Mouse (Mus musculus) erythroblast, adult 5-6 weeks (primary cell): ENCODE measurements at regions not wholly inside any gene's neighbourhood (a gene's known extent, or its start where the extent isn't known, plus 50 kb on each side); places are given as distances from the start of the nearest gene placed in this dataset.
A peak's percentile ranks its signal among the peaks of the same experiment; 100 is the strongest.

Source experiments
- ATAC-seq: replicated peaks from 2 replicates; pipeline ENCODE4 v1.8.0; 2016; ENCODE audit warnings: moderate number of reproducible peaks, mild to moderate bottlenecking, moderate TSS enrichment, inconsistent platforms; ENCODE audit not compliant: poor library complexity, low FRiP score, severe bottlenecking

DNA sequence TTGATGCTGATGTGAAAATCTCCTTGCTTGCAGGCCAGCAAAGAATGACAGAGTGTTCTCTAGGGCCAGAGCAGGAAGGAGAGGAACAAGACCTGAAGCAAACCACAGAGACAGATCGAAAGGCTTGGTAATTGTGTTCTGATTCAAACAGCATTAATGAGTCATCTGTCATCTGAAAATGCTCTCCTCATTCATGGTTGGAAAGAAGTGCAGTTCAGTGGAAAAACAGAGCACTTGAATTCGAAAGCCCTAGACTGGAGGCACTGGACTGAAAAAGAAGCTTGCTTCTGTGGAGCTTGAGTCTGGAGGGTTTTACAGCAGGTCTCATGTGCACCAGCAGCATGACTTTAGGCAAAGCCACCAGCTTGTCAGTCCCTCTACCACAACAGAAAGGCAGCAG lies 374.3 kb upstream of the B430305J03Rik start:
- ATAC-seq: no peak

DNA sequence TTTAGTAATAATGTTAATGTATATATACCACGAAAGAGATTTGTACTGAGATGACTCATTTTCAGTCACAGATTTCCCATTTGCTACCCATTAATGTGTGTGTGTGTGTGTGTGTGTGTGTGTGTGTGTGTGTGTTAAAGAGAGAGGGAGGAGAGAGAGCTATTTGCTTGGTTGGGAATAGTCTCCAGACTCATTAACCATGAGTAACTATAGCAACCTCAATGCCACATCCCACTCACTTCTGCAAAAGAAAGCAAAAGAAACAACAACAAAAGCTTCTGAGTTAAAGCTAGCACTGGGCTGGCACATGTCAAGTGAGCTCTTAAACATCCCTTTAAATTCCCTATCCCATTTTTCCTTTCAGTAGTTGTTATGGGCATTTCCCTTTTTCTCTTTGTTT lies 372.8 kb upstream of the B430305J03Rik start:
- ATAC-seq: no peak

DNA sequence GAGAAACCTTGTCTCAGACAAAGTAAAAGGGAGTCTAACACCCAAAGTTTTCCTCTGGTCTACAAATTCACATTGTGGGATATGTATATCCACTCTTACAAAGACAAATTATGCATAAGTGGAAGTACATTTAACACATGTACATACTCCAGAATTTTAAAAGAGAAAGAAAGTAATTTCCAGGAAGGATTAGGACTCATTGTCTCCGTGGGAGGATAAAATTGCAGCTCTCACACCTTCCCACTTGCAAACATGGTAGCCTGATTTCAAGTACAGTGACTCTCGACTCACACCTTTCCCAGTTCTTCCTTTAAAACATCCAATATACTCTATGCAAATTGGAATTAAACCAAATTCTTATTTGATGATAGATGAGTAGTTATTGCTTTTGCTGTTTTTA lies 351.0 kb upstream of the B430305J03Rik start:
- no peak for ATAC-seq

DNA sequence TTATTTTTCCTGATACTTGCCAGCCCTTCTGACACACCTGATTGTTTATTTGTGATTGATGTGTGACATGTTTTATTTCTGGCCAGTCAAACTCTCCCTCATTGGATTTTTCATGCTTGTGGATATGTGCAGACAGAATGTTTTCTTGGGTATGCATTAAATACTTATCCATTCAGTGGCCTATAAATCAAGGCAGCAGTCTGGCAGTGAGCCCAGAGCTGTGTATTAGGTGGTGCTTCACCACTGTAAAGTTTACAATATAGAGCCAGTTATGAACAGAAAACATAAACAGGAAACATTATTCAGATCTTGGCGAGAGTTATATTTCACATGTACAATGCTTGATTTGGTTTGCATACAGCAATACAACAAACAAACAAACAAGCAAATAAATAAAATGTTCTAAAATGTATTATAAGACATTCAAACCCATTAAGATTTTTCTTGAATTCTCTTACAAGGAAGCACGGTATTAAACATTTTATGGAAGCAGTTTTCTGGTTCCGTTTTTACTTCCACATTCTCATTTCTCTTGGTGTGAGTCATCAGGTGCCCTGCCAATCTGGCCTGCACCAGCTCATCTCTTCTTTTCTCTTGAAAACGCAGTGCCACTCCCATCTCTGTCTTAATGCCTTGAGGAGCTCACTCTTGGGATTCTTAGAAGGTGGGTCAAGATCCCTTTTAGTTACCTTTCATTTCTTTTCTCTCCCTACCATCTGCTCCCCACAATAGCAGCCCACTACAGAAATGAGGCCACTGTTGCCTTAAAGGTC lies 322.4 kb upstream of the B430305J03Rik start:
- no peak for ATAC-seq

DNA sequence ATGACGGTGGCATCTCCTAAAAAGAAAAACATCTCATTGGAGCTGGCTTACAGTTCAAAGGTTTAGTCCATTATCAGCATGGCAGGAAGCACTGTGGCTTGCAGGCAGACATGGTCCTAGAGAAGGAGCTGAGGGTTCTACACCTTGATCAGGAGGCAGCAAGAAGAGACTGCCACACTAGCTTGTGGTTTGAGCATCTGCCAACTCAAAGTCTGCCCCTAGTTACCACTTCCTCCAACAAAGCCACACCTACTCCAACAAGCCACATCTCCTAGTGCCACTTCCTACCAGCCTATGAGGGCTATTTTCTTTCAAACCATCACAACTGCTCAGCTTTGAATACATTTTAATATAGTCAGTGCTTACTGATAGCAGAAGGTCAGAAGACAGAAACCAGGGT lies 305.1 kb upstream of the B430305J03Rik start:
- no peak for ATAC-seq

DNA sequence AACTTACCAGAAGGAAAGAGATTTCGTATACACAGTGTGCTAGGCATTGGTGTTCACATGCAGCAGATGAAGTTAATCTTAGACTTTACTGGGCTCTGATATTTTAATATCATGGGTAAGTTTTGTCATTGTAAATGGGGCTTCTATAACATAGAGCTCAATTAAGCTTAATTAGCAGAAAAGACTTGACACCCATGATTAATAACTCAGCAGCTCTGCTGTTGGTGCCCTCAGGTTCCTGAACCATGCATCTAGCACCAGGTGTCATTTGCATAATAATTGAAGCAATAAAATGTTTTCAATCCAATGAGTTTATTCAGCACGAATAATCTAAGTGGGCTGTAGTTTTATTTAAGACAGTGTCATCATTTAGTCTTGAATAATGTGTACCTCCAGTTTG lies 290.4 kb upstream of the B430305J03Rik start:
- no peak for ATAC-seq

DNA sequence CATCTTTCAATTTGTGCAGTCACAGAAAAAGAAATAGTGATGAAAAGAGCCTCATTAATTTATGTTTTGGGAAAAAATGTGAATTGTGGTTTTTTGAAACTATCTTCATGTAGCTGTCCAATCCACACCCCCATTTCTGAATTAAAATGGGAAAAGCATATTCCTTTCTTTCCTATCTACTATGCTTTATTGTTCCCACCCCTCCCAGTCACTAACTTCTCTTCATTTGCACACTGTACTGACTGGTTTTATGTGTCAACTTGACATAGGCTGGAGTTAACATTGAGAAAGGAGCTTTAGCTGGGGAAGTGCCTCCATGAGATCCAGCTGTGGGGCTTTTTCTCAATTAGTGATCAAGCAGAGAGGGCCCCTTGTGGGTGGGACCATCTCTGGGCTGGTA lies 262.8 kb upstream of the B430305J03Rik start:
- ATAC-seq: no peak

DNA sequence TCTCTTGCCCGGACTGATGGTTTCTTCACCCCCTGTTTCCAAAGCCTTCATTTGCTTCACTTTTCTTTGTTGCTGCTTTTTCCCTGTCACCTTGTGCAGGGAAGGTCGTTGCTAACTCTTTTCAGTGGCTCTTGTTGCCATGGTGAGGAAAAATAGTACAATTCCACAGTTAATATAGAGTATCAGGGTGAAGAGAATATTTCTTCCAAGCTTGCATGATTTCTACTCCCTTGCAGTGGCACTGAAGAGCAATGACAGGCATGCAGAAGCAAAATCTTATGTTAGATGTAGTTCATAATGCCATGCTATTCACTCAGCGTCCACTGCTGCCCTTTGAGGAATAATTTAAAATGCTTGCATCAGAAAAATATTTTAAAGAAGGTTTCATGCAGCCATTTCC lies 262.3 kb upstream of the B430305J03Rik start:
- no peak for ATAC-seq

DNA sequence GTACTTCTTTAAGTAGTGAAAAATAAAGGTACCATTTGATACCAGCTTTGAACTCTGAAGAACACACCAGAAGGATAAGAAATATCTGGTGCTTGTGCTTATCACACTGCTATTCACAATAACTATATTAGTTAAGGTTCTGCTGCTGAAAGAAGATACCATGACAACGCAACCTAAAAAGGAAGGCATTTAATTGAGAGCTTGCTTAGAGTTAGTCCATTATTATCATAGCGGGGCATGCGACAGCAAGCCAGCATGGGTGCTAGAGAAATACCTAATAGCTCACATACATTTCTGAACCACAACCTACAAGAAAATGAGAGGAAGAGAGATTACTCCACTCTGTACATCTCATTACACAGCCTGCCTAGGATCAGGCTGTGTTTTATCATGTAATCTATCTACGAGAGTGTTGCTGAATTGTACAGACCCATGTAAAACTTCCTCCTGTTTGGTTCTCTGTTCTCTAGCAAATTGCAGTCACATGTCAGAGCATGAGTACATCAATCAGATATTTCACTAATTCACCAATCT lies 258.3 kb upstream of the B430305J03Rik start:
- no peak for ATAC-seq

DNA sequence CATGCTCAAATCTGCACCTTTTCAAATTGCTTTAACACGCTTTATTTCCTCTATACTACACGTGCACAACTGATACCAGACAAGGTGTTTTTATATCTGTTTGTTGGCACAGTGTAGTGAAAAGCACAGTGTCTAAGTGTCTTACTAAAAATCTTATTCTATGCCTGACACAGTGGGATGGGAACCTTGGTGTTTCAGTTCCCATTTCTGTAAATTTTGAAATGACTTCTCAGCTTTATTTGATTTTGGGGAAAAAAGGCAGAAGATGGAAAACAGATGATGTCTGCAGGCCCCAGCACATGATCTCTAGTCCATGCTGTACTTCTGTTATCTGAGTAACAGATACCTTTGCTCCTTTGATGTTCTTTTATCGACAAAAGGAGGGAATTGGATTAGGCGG lies 239.7 kb upstream of the B430305J03Rik start:
- no peak for ATAC-seq

DNA sequence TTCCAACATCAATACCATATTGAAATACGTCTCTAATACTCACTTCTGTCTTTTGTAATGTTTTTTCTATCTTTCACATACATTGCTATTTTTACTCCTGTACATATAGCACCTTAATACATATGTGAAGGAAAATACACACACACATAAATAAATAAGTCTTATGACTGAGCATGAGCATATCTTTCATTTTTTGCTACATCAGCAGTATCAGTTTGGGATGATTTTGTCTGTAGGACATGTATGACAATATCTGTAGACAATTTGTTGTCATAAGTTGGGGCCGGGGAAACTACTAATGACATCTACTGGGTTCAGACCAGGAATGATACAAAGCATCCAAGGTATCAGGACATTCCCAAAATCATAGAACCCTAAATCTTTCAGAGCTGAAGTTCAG lies 237.1 kb upstream of the B430305J03Rik start:
- ATAC-seq: no peak

DNA sequence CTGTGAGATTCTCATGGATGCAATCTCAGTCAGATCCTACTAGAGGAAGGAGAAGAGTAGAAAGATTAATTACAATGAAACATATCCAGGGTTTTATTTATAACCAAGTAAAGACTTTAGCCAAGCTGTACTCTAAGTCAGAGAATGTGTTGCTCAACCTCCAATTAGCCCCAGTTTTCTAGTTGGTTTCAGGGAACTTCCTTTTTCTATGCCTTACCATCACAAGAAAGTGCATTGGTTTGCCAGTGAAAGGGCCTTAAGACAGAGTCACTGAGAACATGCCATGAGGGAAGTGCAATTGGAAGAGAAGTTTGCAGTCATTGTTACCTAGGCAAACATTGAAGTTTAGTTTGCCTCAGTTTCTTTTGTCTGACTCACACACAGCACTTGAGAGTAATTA lies 229.8 kb upstream of the B430305J03Rik start:
- no peak for ATAC-seq

DNA sequence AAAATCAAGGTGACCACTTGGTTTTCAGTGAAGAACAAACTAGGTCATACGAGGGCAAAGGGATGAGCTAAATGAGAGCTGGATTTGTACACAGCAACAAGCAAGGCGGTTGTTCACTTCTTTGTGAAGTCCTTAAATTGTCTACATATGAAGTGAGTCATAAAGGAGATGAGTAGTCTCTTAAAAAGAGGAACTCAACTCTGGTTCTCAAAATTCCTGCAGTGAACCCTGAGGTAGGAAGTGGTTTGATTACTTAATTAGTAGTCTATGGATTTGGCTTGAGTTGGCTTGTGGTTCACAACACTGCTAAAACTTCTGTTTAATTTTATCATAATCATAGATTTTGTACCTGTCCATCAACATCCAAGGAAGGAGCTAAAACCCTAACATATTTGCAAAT lies 226.6 kb upstream of the B430305J03Rik start:
- ATAC-seq: no peak

DNA sequence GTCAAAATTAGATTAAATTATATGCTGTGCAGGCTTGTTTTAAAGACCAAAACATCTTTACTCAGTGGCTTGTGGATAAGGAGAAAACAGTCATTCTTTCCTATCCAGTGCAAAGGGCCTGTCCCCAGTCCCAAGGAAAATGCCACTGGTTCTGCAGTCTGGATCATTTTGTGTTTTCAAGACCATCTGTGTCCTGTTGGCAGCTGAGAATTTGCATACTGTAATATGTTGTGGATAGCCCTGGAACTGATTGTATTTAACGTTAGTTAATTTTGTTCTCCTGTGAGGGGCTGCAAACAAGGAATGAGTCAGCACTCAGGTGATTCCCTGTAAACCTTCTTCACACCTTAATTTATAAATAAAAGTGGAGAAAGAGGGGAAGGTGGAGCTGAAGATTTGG lies 217.9 kb upstream of the B430305J03Rik start:
- no peak for ATAC-seq

DNA sequence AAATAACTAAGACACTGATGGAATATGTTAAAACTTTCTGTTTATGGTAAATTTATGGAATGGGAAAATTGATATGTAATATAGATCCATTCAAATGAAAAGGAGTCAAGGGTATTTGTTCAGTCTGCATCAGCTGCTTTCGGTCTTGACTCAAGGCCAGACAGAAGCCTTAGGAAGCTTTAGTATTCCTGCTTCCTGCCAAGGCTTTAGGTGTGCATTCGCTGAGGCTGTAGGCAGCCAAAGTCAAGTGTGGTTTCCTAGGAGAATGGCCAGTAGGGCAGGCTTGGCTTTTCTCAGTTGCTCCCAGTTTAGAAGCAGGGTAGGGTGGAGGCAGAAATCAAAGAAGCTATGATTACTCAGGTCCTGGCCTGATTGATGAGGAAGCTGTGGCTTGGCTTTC lies 217.2 kb upstream of the B430305J03Rik start:
- ATAC-seq: no peak

DNA sequence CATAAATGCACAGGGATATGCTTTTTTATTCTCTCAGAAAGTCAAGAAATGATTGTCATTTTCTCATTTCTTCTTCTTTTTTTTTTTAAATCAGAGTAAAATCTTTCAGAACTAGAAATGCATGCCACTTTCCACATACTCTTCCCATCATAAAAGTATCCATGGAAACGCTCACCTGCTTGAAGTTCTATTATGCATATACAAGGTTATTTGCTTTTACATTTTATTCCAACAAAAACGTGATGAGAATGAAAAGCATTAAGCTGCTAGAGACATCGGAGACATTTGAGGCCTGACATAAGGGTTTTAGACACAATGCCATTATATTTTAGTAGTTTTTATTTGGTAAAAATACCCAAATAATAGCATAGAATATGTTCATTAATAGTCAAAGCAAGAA lies 214.5 kb upstream of the B430305J03Rik start:
- ATAC-seq: no peak

DNA sequence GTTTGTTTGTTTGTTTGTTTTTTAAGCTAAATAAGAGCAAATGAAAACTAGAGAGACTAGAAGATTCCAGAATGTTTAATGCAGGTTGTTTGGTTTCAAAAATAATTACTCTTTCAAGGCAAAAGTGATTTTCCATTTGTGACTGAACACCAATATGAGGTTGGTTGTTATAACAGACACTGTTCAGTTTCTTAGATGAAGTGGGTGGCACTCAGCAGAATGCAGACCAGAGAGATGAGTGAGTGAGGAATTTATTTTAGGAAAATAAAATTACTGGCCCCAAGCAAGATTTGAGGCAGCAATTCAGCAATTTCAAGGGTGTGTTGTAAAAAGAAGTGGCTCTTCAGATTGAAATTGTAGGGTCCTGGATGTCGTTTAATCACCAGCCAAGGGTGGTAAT lies 171.4 kb upstream of the B430305J03Rik start:
- ATAC-seq: no peak

DNA sequence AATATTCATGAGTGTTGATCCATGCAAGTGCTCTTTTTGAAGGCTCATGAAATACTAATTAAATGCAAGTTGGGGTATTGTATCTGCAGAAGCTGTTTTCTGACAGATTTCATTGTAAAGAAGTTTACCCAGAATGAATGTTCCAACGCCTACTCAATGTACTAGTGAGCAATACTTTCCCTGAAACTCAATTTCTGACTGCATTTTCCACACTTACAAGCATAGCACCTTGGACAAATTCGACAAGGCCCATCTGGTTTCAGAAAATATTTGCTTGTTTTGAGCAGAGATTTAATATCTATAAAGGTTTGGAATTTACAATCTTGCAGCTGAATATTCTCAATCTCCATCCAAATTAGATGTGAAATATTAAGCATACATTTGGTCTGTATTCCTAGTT lies 170.0 kb upstream of the B430305J03Rik start:
- ATAC-seq: no peak

DNA sequence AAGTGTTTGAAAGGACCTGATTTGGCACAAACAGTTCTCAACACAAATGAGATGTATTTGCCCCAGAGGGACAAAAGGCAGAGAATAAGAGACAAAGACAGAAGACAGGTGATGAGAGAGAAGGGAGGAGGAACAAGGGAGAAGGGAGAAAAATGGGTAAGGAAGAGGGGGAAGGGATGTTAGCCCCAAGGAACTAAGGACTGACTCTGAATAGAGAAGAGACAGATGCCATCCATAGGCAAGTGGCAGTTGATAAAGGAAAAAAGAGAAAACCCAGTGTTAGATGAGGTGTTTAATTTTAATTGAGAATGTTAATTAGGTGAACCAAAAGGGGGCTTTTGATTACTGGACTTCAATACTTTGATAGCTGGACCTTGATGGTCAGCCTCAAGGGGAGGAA lies 137.4 kb upstream of the B430305J03Rik start:
- ATAC-seq: no peak

DNA sequence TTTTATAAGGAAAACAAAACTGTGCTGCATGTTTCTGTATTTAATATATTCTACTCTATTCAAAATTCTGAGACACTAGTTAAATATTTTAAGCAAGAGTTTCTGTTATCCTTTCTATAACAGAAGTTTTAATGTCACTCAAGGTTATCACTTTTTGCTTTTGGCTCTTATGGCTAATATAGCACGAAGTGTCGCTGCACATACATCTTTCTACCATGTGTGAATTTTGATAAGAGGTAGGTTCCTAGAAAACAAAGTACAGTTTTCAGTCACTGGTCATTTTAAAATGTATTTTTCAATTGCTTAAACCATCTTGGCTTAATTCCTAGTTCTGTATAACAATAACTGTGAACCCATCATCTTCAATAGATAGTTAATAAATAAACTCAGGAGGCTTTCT lies 129.1 kb upstream of the B430305J03Rik start:
- peak; percentile 69 for ATAC-seq

DNA sequence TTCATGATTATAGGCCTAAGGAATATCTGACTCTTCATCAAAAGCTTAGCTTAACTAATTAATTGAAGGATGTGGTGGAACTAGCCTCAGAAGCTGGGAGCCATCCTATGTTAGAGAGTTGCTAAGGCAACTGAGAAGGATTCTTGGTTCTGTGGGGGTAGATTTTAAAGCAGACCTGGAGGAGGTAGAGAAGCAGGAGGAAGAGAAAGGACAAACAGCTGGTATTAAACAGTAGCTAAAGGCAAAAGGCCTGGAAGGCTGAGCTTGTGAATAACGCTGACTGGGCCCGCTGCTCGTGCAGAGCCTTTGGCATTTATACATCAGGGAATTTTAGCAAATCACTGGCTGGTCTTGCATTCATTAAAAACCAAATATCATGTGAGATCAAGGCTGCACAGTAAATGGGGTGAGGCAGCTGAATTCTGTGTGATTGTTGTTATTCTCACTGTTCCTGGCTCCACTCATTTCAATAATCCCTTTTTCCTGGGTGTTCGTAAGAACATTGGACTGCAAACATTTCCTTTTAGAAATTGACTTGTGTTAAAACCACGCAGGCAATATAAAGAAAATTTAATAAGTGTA lies 121.1 kb upstream of the B430305J03Rik start:
- no peak for ATAC-seq
